Mouse (Mus musculus) olfactory bulb, adult 2 months (tissue): ENCODE data around the gene Cysltr2.

Experiments
- CTCF ChIP-seq: fragments of 200-500 bp; IDR thresholded peaks from 2 replicates; pipeline ENCODE4 v1.5.1; 2012; ENCODE audit warnings: low read depth, mild to moderate bottlenecking, low read length, moderate library complexity; ENCODE audit not compliant: insufficient read depth
- POLR2A ChIP-seq: fragments of 200-500 bp; IDR thresholded peaks from 2 replicates; pipeline ENCODE4 v1.6.1; 2012; ENCODE audit warnings: mild to moderate bottlenecking, low read depth, low read length, moderate library complexity; ENCODE audit not compliant: insufficient read depth

GRCm38 (mm10) chr14:73048937-73049336 is at the start of gene Cysltr2:
- TF ChIP-seq POLR2A = no peak
- no peak for TF ChIP-seq CTCF
